ENCODE assay signal across 31 mouse cellular contexts in the genomic region with DNA sequence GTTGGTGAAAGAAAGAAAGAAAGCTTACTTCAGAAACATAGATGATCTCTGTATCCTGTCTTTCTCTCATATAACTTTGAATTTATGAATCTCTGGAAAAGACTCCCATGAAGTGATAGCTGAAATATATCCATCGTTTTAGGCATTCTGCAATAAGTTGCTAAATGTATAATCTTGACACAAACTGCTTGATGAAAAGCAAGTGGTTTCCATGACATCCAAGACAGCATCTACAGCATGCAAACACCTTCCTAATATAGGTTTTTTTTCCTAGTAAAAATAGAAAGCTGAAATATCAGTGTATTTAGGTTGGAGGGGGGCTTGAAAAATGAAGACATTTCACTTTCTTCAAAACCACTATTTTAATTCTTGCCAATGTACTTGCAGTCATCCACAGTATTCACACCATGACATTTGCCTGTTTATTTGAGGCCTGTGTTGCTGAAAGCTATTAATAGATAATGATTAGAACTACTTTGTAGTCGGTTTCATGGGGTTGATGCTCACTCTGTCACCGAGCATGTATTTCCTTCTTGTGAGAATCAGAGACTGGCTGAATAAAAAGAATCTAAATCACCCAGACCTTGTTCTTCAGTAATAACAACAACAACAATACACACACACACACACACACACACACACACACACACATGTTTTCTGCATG. TPM values are rescaled to one million over a fixed set of nuclear protein-coding genes. Genes with fewer than 3 reads are reported as not detected.
"Had no signal": no experiment of that assay in that cellular context is flagged by ENCODE, and none has a peak within 500 bp of the region (broad histone marks: within the 10 kb centered on the region; RNA-seq: fewer than 3 reads in every experiment).

No protein-coding gene starts in this region.

- H3K4me3 ChIP-seq: layer of hippocampus, adult 2 months; limb, embryonic 12.5 days; limb, embryonic 15.5 days; megakaryocyte, embryonic 14.5 days; midbrain, embryonic 10.5 days; midbrain, embryonic 13.5 days; myocyte; neural tube, embryonic 13.5 days; stomach, embryonic 15.5 days had no signal

- H3K27me3 ChIP-seq: limb, embryonic 12.5 days; limb, embryonic 15.5 days; megakaryocyte, embryonic 14.5 days; midbrain, embryonic 13.5 days; neural tube, embryonic 13.5 days; stomach, embryonic 15.5 days had no signal

- H3K4me1 ChIP-seq: limb, embryonic 12.5 days; limb, embryonic 15.5 days; megakaryocyte, embryonic 14.5 days; midbrain, embryonic 10.5 days; neural tube, embryonic 13.5 days; stomach, embryonic 15.5 days had no signal

- H3K9me3 ChIP-seq: limb, embryonic 12.5 days; limb, embryonic 15.5 days; megakaryocyte, embryonic 14.5 days; midbrain, embryonic 10.5 days; midbrain, embryonic 13.5 days; neural tube, embryonic 13.5 days; stomach, embryonic 15.5 days had no signal

- H3K4me2 ChIP-seq: limb, embryonic 12.5 days; limb, embryonic 15.5 days; liver, embryonic 11.5 days; lung, embryonic 14.5 days; midbrain, embryonic 13.5 days; neural tube, embryonic 13.5 days; stomach, embryonic 15.5 days had no signal

- H3K36me3 ChIP-seq: limb, embryonic 12.5 days; limb, embryonic 15.5 days; midbrain, embryonic 10.5 days; midbrain, embryonic 13.5 days; neural tube, embryonic 13.5 days; stomach, embryonic 15.5 days had no signal

- H3K27ac ChIP-seq: kidney, postnatal 0 days; layer of hippocampus, adult 2 months; limb, embryonic 12.5 days; limb, embryonic 15.5 days; liver, embryonic 14.5 days; midbrain, embryonic 10.5 days; midbrain, embryonic 13.5 days; neural tube, embryonic 13.5 days; stomach, embryonic 15.5 days had no signal

- H3K9ac ChIP-seq: limb, embryonic 12.5 days; limb, embryonic 15.5 days; liver, embryonic 14.5 days; liver, postnatal 0 days; lung, embryonic 14.5 days; midbrain, embryonic 13.5 days; neural tube, embryonic 13.5 days; stomach, embryonic 15.5 days had no signal

- DNase-seq: kidney, postnatal 25 days; left cerebral cortex, postnatal 4 days; liver, postnatal 0 days; lung, embryonic 14.5 days; lung, postnatal 36 days; retina, postnatal 1 day; right cerebral cortex, postnatal 25 days; spleen, adult 18-20 months; thymus, postnatal 25 days had no signal

- ATAC-seq: liver, postnatal 0 days; lung, postnatal 0 days; midbrain, embryonic 13.5 days; midbrain, embryonic 16.5 days had no signal

RNA-seq across cellular contexts. Expression of gene 4921504E06Rik, which starts 54.8 kb away (rescaled TPM):
- total RNA-seq: layer of hippocampus, adult 2 months; layer of hippocampus, postnatal 25 days; left cerebral cortex, adult 8-10 months; left cerebral cortex, postnatal 14 days; left cerebral cortex, postnatal 4 days; monocyte, adult 5-6 weeks; neutrophil, adult 5-6 weeks had no signal
- polyA plus RNA-seq: kidney, embryonic 14.5 days; kidney, postnatal 0 days; large intestine, adult 2 months; limb, embryonic 12.5 days; limb, embryonic 15.5 days; liver, embryonic 11.5 days; liver, embryonic 14.5 days; liver, postnatal 0 days; lung, embryonic 14.5 days; midbrain, embryonic 10.5 days; midbrain, embryonic 13.5 days; midbrain, embryonic 16.5 days; myocyte; neural tube, embryonic 13.5 days; stomach, embryonic 15.5 days; thymus, postnatal 0 days had no signal
